Mouse (Mus musculus): ENCODE results near the gene Arhgap23. TPM values are rescaled to one million over a fixed set of nuclear protein-coding genes. Genes with fewer than 3 reads are reported as not detected.
A peak's percentile ranks its signal among the peaks of the same experiment; 100 is the strongest.

Arhgap23 gene
- total RNA-seq, 2 experiments from 2014 or later: 66.5 to 75.0 TPM

- DNase-seq (ENCODE audit: low spot score in 2 of 2): peak; percentile 93 to 94
Measured at GRCm38 (mm10) chr11:97531381-97532260, 116.3 kb downstream of the Arhgap23 start.

GRCm38 (mm10) chr11:97532354-97532753 lies 117.0 kb downstream of the Arhgap23 start:
- DNase-seq (ENCODE audit: low spot score in 2 of 2): no peak

GRCm38 (mm10) chr11:97532950-97533582 lies 117.7 kb downstream of the Arhgap23 start:
- no peak for DNase-seq (ENCODE audit: low spot score in 2 of 2)

- no peak for DNase-seq (ENCODE audit: low spot score in 2 of 2)
Measured at GRCm38 (mm10) chr11:97533653-97534052, 118.3 kb downstream of the Arhgap23 start.

- DNase-seq (ENCODE audit: low spot score in 2 of 2): peak; percentile 54 to 70
Measured at GRCm38 (mm10) chr11:97534442-97535307, 119.3 kb downstream of the Arhgap23 start.

GRCm38 (mm10) chr11:97535308-97535630 lies 119.9 kb downstream of the Arhgap23 start:
- no peak for DNase-seq (ENCODE audit: low spot score in 2 of 2)

- no peak for DNase-seq (ENCODE audit: low spot score in 2 of 2)
Measured at GRCm38 (mm10) chr11:97535660-97536059, 120.3 kb downstream of the Arhgap23 start.

GRCm38 (mm10) chr11:97536083-97536747 lies 120.9 kb downstream of the Arhgap23 start:
- DNase-seq (ENCODE audit: low spot score in 2 of 2): no peak

- no peak for DNase-seq (ENCODE audit: low spot score in 2 of 2)
Measured at GRCm38 (mm10) chr11:97536835-97537579, 121.7 kb downstream of the Arhgap23 start.

- DNase-seq (ENCODE audit: low spot score in 2 of 2): no peak
Measured at GRCm38 (mm10) chr11:97537580-97538089, 122.3 kb downstream of the Arhgap23 start.

GRCm38 (mm10) chr11:97539622-97540021 lies 124.3 kb downstream of the Arhgap23 start:
- DNase-seq (ENCODE audit: low spot score in 2 of 2): no peak

- DNase-seq (ENCODE audit: low spot score in 2 of 2): no peak
Measured at GRCm38 (mm10) chr11:97540136-97540535, 124.8 kb downstream of the Arhgap23 start.

- DNase-seq (ENCODE audit: low spot score in 2 of 2): no peak
Measured at GRCm38 (mm10) chr11:97540604-97541003, 125.3 kb downstream of the Arhgap23 start.

GRCm38 (mm10) chr11:97542171-97543150 lies 127.1 kb downstream of the Arhgap23 start:
- no peak for DNase-seq (ENCODE audit: low spot score in 2 of 2)

GRCm38 (mm10) chr11:97543181-97543733 lies 127.9 kb downstream of the Arhgap23 start:
- peak in 1 of 2 experiments; percentile 51 for DNase-seq (ENCODE audit: low spot score in 2 of 2)

- no peak for DNase-seq (ENCODE audit: low spot score in 2 of 2)
Measured at GRCm38 (mm10) chr11:97543883-97544282, 128.6 kb downstream of the Arhgap23 start.

- DNase-seq (ENCODE audit: low spot score in 2 of 2): no peak
Measured at GRCm38 (mm10) chr11:97545808-97546560, 130.7 kb downstream of the Arhgap23 start.

Data from left cerebral cortex, adult 18-20 months (tissue).